Mouse (Mus musculus) liver, embryonic 11.5 days (tissue): Measurements from ENCODE around the gene Myh14. TPM values are rescaled to one million over a fixed set of nuclear protein-coding genes. Genes with fewer than 3 reads are reported as not detected.

Experiments
- ATAC-seq: fragments of 200-750 bp; cut with Nextera tagmentation; replicated peaks from 2 replicates; pipeline ENCODE4 v1.8.0; 2017; ENCODE audit warnings: moderate number of reproducible peaks, mild to moderate bottlenecking, moderate TSS enrichment, moderate library complexity; ENCODE audit not compliant: low FRiP score
- DNase-seq: peaks from one replicate; pipeline ENCODE4 v3.0.0-alpha.2; 2017; ENCODE audit warnings: low spot score
- H3K27ac ChIP-seq: fragments of 300-500 bp; sonication (generic); 2 replicates; pipeline ENCODE4 v1.5.1; 2014; ENCODE audit warnings: mild to moderate bottlenecking, low read depth, low read length, control low read depth
- H3K27me3 ChIP-seq: fragments of 300-500 bp; sonication (generic); replicated peaks from 2 replicates; pipeline ENCODE4 v1.6.1; 2014; ENCODE audit warnings: low read length, mixed read lengths; ENCODE audit not compliant: control insufficient read depth, insufficient read depth
- H3K36me3 ChIP-seq: fragments of 300-500 bp; sonication (generic); 2 replicates; pipeline ENCODE4 v1.6.1; 2014; ENCODE audit warnings: mild to moderate bottlenecking, low read length, moderate library complexity, mixed read lengths; ENCODE audit not compliant: control insufficient read depth, insufficient read depth
- H3K4me1 ChIP-seq: fragments of 300-500 bp; sonication (generic); replicated peaks from 2 replicates; pipeline ENCODE4 v1.6.1; 2014; ENCODE audit warnings: low read length, mixed read lengths; ENCODE audit not compliant: control insufficient read depth, insufficient read depth
- H3K4me2 ChIP-seq: fragments of 300-500 bp; sonication (generic); 2 replicates; pipeline ENCODE4 v1.6.1; 2014; ENCODE audit warnings: mild to moderate bottlenecking, control low read depth, moderate library complexity
- H3K4me3 ChIP-seq: fragments of 300-500 bp; sonication (generic); 2 replicates; pipeline ENCODE4 v1.5.1; 2014; ENCODE audit warnings: low read depth, low read length, control low read depth
- H3K9ac ChIP-seq: fragments of 300-500 bp; sonication (generic); 2 replicates; pipeline ENCODE4 v1.6.1; 2014; ENCODE audit warnings: low read depth, low read length, control low read depth
- H3K9me3 ChIP-seq: fragments of 300-500 bp; sonication (generic); 2 replicates; pipeline ENCODE4 v1.6.1; 2016; ENCODE audit warnings: low read length, inconsistent platforms, mixed read lengths; ENCODE audit not compliant: control insufficient read depth
- WGBS: fragments of 180-500 bp; shearing (Covaris S2); extraction: QIAGEN DNeasy Blood & Tissue Kit; methylation state at CpG from one replicate; pipeline ENCODE4 v1.1.7; 2014; 5-methylcytosine and 5-hydroxymethylcytosine counted together
- polyA plus RNA-seq: library from polyadenylated mRNA; unstranded; fragments of >200 nt; fragmentation: Nextera tagmentation; extraction: Ambion mirVana; gene quantifications from 2 replicates; pipeline ENCODE4 v1.2.1, GENCODE M21; 2014

The Myh14 gene
- polyA plus RNA-seq, 1 experiment from 2014 or later: 0.66 TPM

GRCm38 (mm10) chr7:44584921-44585320 lies 85.7 kb downstream of the Myh14 start:
- Histone ChIP-seq H3K4me1 (peaks cover 3% of the 10 kb centered on the region; the same call in 1 of the 2 replicates), H3K4me2 (no peak overlapping the region), H3K36me3 (no peaks in the 10 kb centered on the region), H3K9ac (no peak overlapping the region), H3K4me3 (no peak overlapping the region), H3K27me3 (peaks cover 66% of the 10 kb centered on the region), H3K27ac (no peak overlapping the region), H3K9me3 (no peaks in the 10 kb centered on the region)
- DNase-seq (no peak), ATAC-seq (no peak)
- 81% methylated on average over 6 of the region's 6 CpGs for WGBS

GRCm38 (mm10) chr7:44584265-44584804 lies 86.3 kb downstream of the Myh14 start:
- Histone ChIP-seq H3K27me3 (peaks cover 60% of the 10 kb centered on the region), H3K36me3 (no peaks in the 10 kb centered on the region), H3K4me1 (peaks cover 3% of the 10 kb centered on the region; the same call in 1 of the 2 replicates), H3K9ac (no peak overlapping the region), H3K9me3 (no peaks in the 10 kb centered on the region), H3K4me2 (no peak overlapping the region), H3K27ac (no peak overlapping the region), H3K4me3 (no peak overlapping the region)
- DNase-seq (no peak), ATAC-seq (no peak)
- 50% methylated on average over 4 of the region's 4 CpGs for WGBS

- H3K27ac ChIP-seq: no peak overlapping the region
- 64% methylated on average over 1 of the region's 1 CpGs for WGBS
- ATAC-seq: no peak
Observed at GRCm38 (mm10) chr7:44583146-44583545, 87.5 kb downstream of the Myh14 start.

GRCm38 (mm10) chr7:44582709-44583108 lies 87.9 kb downstream of the Myh14 start:
- Histone ChIP-seq H3K9ac (no peak overlapping the region), H3K4me2 (no peak overlapping the region), H3K27me3 (peaks cover 43% of the 10 kb centered on the region), H3K36me3 (no peaks in the 10 kb centered on the region), H3K4me3 (no peak overlapping the region), H3K4me1 (no peaks in the 10 kb centered on the region), H3K27ac (no peak overlapping the region), H3K9me3 (no peaks in the 10 kb centered on the region)
- WGBS: 49% methylated on average over 5 of the region's 5 CpGs
- ATAC-seq (no peak), DNase-seq (no peak)

More at GRCm38 (mm10) chr7:44583146-44583545, 87.5 kb downstream of the Myh14 start:
- H3K36me3 ChIP-seq: no peaks in the 10 kb centered on the region
- DNase-seq: no peak
- H3K4me3 ChIP-seq: no peak overlapping the region
- peaks cover 48% of the 10 kb centered on the region for H3K27me3 ChIP-seq
- no peak overlapping the region for H3K9ac ChIP-seq
- no peaks in the 10 kb centered on the region for H3K9me3 ChIP-seq
- H3K4me1 ChIP-seq: no peaks in the 10 kb centered on the region
- no peak overlapping the region for H3K4me2 ChIP-seq

- ATAC-seq: no peak
- Histone ChIP-seq H3K36me3 (no peaks in the 10 kb centered on the region), H3K27ac (no peak overlapping the region), H3K4me1 (no peaks in the 10 kb centered on the region), H3K4me2 (no peak overlapping the region), H3K9me3 (no peaks in the 10 kb centered on the region), H3K9ac (no peak overlapping the region), H3K4me3 (no peak overlapping the region), H3K27me3 (peaks cover 33% of the 10 kb centered on the region)
- no peak for DNase-seq
- WGBS: 51% methylated on average over 6 of the region's 6 CpGs
Observed at GRCm38 (mm10) chr7:44581637-44582036, 89.0 kb downstream of the Myh14 start.

- H3K36me3 ChIP-seq: no peaks in the 10 kb centered on the region
- H3K9ac ChIP-seq: no peak overlapping the region
- H3K4me2 ChIP-seq: no peak overlapping the region
- WGBS: 39% methylated on average over 5 of the region's 5 CpGs
- no peak overlapping the region for H3K27ac ChIP-seq
- H3K4me1 ChIP-seq: no peaks in the 10 kb centered on the region
- ATAC-seq (no peak), DNase-seq (no peak)
- no peak overlapping the region for H3K4me3 ChIP-seq
- no peaks in the 10 kb centered on the region for H3K9me3 ChIP-seq
- H3K27me3 ChIP-seq: peaks cover 8% of the 10 kb centered on the region; the same call in 1 of the 2 replicates
Observed at GRCm38 (mm10) chr7:44576333-44576844, 94.3 kb downstream of the Myh14 start.

- ATAC-seq: no peak
Observed at GRCm38 (mm10) chr7:44572956-44573484, 97.6 kb downstream of the Myh14 start.

GRCm38 (mm10) chr7:44572213-44572701 lies 98.4 kb downstream of the Myh14 start, which contains the start of gene Napsa:
Gene Napsa (plus strand): TSS chr7:44572380.
- Histone ChIP-seq H3K4me2 (no peak within 1 kb of the TSS), H3K27me3 (peaks cover 8% of the 10 kb centered on the region; the same call in 1 of the 2 replicates), H3K9ac (no peak within 1 kb of the TSS), H3K4me1 (no peaks in the 10 kb centered on the region), H3K27ac (no peak within 1 kb of the TSS), H3K9me3 (no peaks in the 10 kb centered on the region), H3K4me3 (no peak within 1 kb of the TSS), H3K36me3 (no peaks in the 10 kb centered on the region)
- ATAC-seq: no peak
- no peak for DNase-seq
- 37% methylated on average over 7 of the region's 7 CpGs for WGBS

More at GRCm38 (mm10) chr7:44572956-44573484, 97.6 kb downstream of the Myh14 start:
- H3K27me3 ChIP-seq: peaks cover 8% of the 10 kb centered on the region; the same call in 1 of the 2 replicates
- no peaks in the 10 kb centered on the region for H3K36me3 ChIP-seq
- no peak overlapping the region for H3K27ac ChIP-seq
- no peak for DNase-seq
- 73% methylated on average over 5 of the region's 5 CpGs for WGBS
- no peak overlapping the region for H3K4me3 ChIP-seq
- no peaks in the 10 kb centered on the region for H3K9me3 ChIP-seq
- H3K9ac ChIP-seq: no peak overlapping the region
- no peak overlapping the region for H3K4me2 ChIP-seq
- no peaks in the 10 kb centered on the region for H3K4me1 ChIP-seq

- no peak overlapping the region for H3K27ac ChIP-seq
- H3K9me3 ChIP-seq: no peaks in the 10 kb centered on the region
- no peak overlapping the region for H3K4me2 ChIP-seq
- H3K9ac ChIP-seq: no peak overlapping the region
- no peak for ATAC-seq
- no peaks in the 10 kb centered on the region for H3K36me3 ChIP-seq
- no peak overlapping the region for H3K4me3 ChIP-seq
- DNase-seq: no peak
- H3K4me1 ChIP-seq: no peaks in the 10 kb centered on the region
- 80% methylated on average over 4 of the region's 4 CpGs for WGBS
- H3K27me3 ChIP-seq: peaks cover 8% of the 10 kb centered on the region; the same call in 1 of the 2 replicates
Observed at GRCm38 (mm10) chr7:44571811-44572210, 98.8 kb downstream of the Myh14 start.
